In the genomic region with DNA sequence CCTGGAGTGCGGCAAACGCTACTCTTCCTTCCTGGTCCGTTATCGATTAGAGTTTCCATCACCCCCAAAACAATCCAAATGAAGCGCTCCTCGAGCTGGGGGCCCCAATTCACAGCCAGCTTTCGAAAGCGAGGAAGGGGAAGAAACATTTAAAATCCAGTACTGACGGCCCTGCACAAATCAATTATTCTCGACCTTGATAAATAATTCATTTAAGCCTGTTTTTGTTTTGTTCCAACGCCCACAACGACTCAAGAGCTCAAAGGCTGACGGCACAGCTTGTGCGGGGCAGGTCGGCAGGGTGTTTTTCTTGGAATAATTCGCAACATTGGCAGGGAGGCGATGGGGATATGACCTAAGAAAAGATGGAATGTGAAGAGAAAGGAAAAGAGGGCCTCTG, we compare ENCODE assay signal across 18 mouse cellular contexts. TPM values are rescaled to one million over a fixed set of nuclear protein-coding genes. Genes with fewer than 3 reads are reported as not detected.
A peak's percentile ranks its signal among the peaks of the same experiment; 100 is the strongest.
DNase-seq lines count a peak whose midpoint lies in the region; ATAC-seq and TF ChIP-seq lines count a peak whose summit lies in the region.
"Had no signal": no experiment of that assay in that cellular context is flagged by ENCODE, and none has a peak within 500 bp of the region (broad histone marks: within the 10 kb centered on the region; RNA-seq: fewer than 3 reads in every experiment).

No protein-coding gene starts in this region.

- TF ChIP-seq EP300 in stomach, postnatal 0 days (optimal IDR thresholded peaks at IDR 0.05), result no peak

- H3K27me3 ChIP-seq in forebrain, embryonic 10.5 days (ENCODE audit: poor library complexity, severe bottlenecking), result peaks cover 100% of the 10 kb centered on the region
- H3K27me3 ChIP-seq in forebrain, embryonic 15.5 days, result peaks cover 82% of the 10 kb centered on the region
- H3K27me3 ChIP-seq in testis, adult 2 months (ENCODE audit: control insufficient read depth, insufficient read depth, low read length), result peaks cover 11% of the 10 kb centered on the region
- H3K27me3 ChIP-seq in midbrain, embryonic 10.5 days (ENCODE audit: low read depth, poor library complexity, severe bottlenecking), result peaks cover 100% of the 10 kb centered on the region
- H3K27me3 ChIP-seq in stomach, postnatal 0 days (ENCODE audit: control insufficient read depth, insufficient read depth, low read length), result peaks cover 41% of the 10 kb centered on the region

- no peak overlapping the region for H3K4me2 ChIP-seq in forebrain, embryonic 15.5 days (replicated peaks)
- H3K4me2 ChIP-seq in stomach, postnatal 0 days (replicated peaks; ENCODE audit: low read depth), result no peak overlapping the region
- H3K4me2 ChIP-seq: kidney, embryonic 15.5 days; liver, embryonic 11.5 days had no signal

- no peak for ATAC-seq in forebrain, embryonic 15.5 days (replicated peaks)
- no peak for ATAC-seq in stomach, postnatal 0 days (ENCODE audit: low FRiP score, low TSS enrichment)
- ATAC-seq: inflammation-experienced regulatory T-cells, adult 6 months had no signal

- WGBS in forebrain, embryonic 10.5 days, result under 1% methylated on average over 17 of the region's 17 CpGs
- WGBS in forebrain, embryonic 15.5 days, result 3% methylated on average over 17 of the region's 17 CpGs
- under 1% methylated on average over 17 of the region's 17 CpGs for WGBS in midbrain, embryonic 10.5 days
- 4% methylated on average over 17 of the region's 17 CpGs for WGBS in stomach, postnatal 0 days

- H3K4me1 ChIP-seq in forebrain, embryonic 10.5 days, result peaks cover 68% of the 10 kb centered on the region
- peaks cover 53% of the 10 kb centered on the region for H3K4me1 ChIP-seq in forebrain, embryonic 15.5 days
- H3K4me1 ChIP-seq in testis, adult 2 months (ENCODE audit: control insufficient read depth, insufficient read depth, low read length), result peaks cover 35% of the 10 kb centered on the region
- peaks cover 73% of the 10 kb centered on the region for H3K4me1 ChIP-seq in midbrain, embryonic 10.5 days
- no peaks in the 10 kb centered on the region for H3K4me1 ChIP-seq in stomach, postnatal 0 days (replicated peaks; ENCODE audit: control insufficient read depth, insufficient read depth)

- peak overlapping the region; percentile 58; the same call in 1 of the 2 replicates for H3K27ac ChIP-seq in forebrain, embryonic 10.5 days
- H3K27ac ChIP-seq in forebrain, embryonic 15.5 days (replicated peaks), result no peak overlapping the region
- no peak overlapping the region for H3K27ac ChIP-seq in testis, adult 2 months (ENCODE audit: control insufficient read depth, insufficient read depth, low read depth, low read length)
- H3K27ac ChIP-seq in midbrain, embryonic 10.5 days (replicated peaks), result peak overlapping the region; percentile 69
- H3K27ac ChIP-seq in stomach, postnatal 0 days (replicated peaks), result no peak overlapping the region
- H3K27ac ChIP-seq: kidney, embryonic 15.5 days had no signal

- H3K36me3 ChIP-seq in forebrain, embryonic 10.5 days (replicated peaks), result no peaks in the 10 kb centered on the region
- H3K36me3 ChIP-seq in forebrain, embryonic 15.5 days, result no peaks in the 10 kb centered on the region
- no peaks in the 10 kb centered on the region for H3K36me3 ChIP-seq in testis, adult 2 months (ENCODE audit: control insufficient read depth, insufficient read depth, low read length)
- no peaks in the 10 kb centered on the region for H3K36me3 ChIP-seq in midbrain, embryonic 10.5 days
- H3K36me3 ChIP-seq in stomach, postnatal 0 days (ENCODE audit: control insufficient read depth, insufficient read depth, low read length), result no peaks in the 10 kb centered on the region
- H3K36me3 ChIP-seq: kidney, embryonic 15.5 days had no signal

- H3K9ac ChIP-seq in forebrain, embryonic 15.5 days (replicated peaks), result no peak overlapping the region
- no peak overlapping the region for H3K9ac ChIP-seq in stomach, postnatal 0 days (ENCODE audit: low read length)
- H3K9ac ChIP-seq: kidney, embryonic 15.5 days had no signal

- TF ChIP-seq POLR2A in testis, adult 2 months (IDR thresholded peaks at IDR 0.05; ENCODE audit: control insufficient read depth, low read depth, low read length), result no peak

- H3K4me3 ChIP-seq in forebrain, embryonic 10.5 days, result peak overlapping the region; percentile 62
- no peak overlapping the region for H3K4me3 ChIP-seq in forebrain, embryonic 15.5 days
- peak overlapping the region; percentile 73 for H3K4me3 ChIP-seq in testis, adult 2 months (ENCODE audit: control insufficient read depth, low read depth, low read length)
- H3K4me3 ChIP-seq in midbrain, embryonic 10.5 days, result peak overlapping the region; percentile 66
- H3K4me3 ChIP-seq in stomach, postnatal 0 days (ENCODE audit: low read depth, low read length), result no peak overlapping the region
- H3K4me3 ChIP-seq: erythroblast, embryonic 14.5 days; kidney, embryonic 15.5 days; myocyte had no signal

- no peaks in the 10 kb centered on the region for H3K9me3 ChIP-seq in forebrain, embryonic 10.5 days
- H3K9me3 ChIP-seq in forebrain, embryonic 15.5 days, result no peaks in the 10 kb centered on the region
- no peaks in the 10 kb centered on the region for H3K9me3 ChIP-seq in midbrain, embryonic 10.5 days (replicated peaks)
- no peaks in the 10 kb centered on the region for H3K9me3 ChIP-seq in stomach, postnatal 0 days (ENCODE audit: control insufficient read depth, low read length)
- H3K9me3 ChIP-seq: kidney, embryonic 15.5 days had no signal

- DNase-seq in forebrain, embryonic 10.5 days (ENCODE audit: extremely low spot score, low spot score), result peak; percentile 26
- no peak for DNase-seq in testis, postnatal 10 days (ENCODE audit: low spot score)
- no peak for DNase-seq in midbrain, embryonic 10.5 days (ENCODE audit: low spot score)
- DNase-seq in retina, postnatal 1 day, result peak; percentile 30
- no peak for DNase-seq in stomach, postnatal 0 days (ENCODE audit: low spot score)
- DNase-seq in kidney, postnatal 10 days, result no peak
- DNase-seq: heart, adult 18-20 months; right cerebral cortex, postnatal 4 days had no signal

- TF ChIP-seq CTCF in testis, adult 2 months (IDR thresholded peaks at IDR 0.05; ENCODE audit: control insufficient read depth, insufficient read depth, insufficient replicate concordance, low read depth, low read length), result no peak
- TF ChIP-seq CTCF in stomach, postnatal 0 days (IDR thresholded peaks at IDR 0.05; ENCODE audit: low read depth), result no peak

RNA-seq across cellular contexts. Expression of a gene that starts 2.6 kb away (rescaled TPM):
- 1.3 and 2.3 TPM in 2 replicates for polyA plus RNA-seq in forebrain, embryonic 10.5 days (2016; fragmentation: Nextera tagmentation; extraction: Ambion mirVana)
- 1.1 and 1.3 TPM in 2 replicates for polyA plus RNA-seq in forebrain, embryonic 15.5 days (2015; fragmentation: Nextera tagmentation; extraction: Ambion mirVana)
- polyA plus RNA-seq in testis, adult 2 months (2012; rRNA removed), result 0.28 and 0.30 TPM in 2 replicates
- 4.4 and 5.3 TPM in 2 replicates for polyA plus RNA-seq in midbrain, embryonic 10.5 days (2016; fragmentation: Nextera tagmentation; extraction: Ambion mirVana)
- polyA plus RNA-seq in stomach, postnatal 0 days (2015; fragmentation: Nextera tagmentation; extraction: Ambion mirVana), result not detected in 2 replicates
- polyA plus RNA-seq: cortical plate, adult 2 months; erythroblast, embryonic 14.5 days; heart, embryonic 16.5 days; inflammation-experienced regulatory T-cells, adult 6 months; kidney, embryonic 15.5 days; liver, embryonic 11.5 days; lung, embryonic 16.5 days; myocyte had no signal

Comparison
In these comparisons a context has a peak if more than half of its experiments do, and no peak if none do; other contexts are left out.
1. H3K27ac ChIP-seq: peak in forebrain, embryonic 10.5 days (single experiment) and midbrain, embryonic 10.5 days (single experiment); none in forebrain, embryonic 15.5 days (single experiment), testis, adult 2 months (single experiment) and stomach, postnatal 0 days (single experiment).
2. H3K4me3 ChIP-seq: peak in forebrain, embryonic 10.5 days (single experiment), testis, adult 2 months (single experiment) and midbrain, embryonic 10.5 days (single experiment); none in forebrain, embryonic 15.5 days (single experiment) and stomach, postnatal 0 days (single experiment).
3. DNase-seq: peak in forebrain, embryonic 10.5 days (single experiment) and retina, postnatal 1 day (single experiment); none in testis, postnatal 10 days (single experiment), midbrain, embryonic 10.5 days (single experiment), stomach, postnatal 0 days (single experiment) and kidney, postnatal 10 days (single experiment).